ENCODE assay signal across 22 mouse cellular contexts in the genomic region with DNA sequence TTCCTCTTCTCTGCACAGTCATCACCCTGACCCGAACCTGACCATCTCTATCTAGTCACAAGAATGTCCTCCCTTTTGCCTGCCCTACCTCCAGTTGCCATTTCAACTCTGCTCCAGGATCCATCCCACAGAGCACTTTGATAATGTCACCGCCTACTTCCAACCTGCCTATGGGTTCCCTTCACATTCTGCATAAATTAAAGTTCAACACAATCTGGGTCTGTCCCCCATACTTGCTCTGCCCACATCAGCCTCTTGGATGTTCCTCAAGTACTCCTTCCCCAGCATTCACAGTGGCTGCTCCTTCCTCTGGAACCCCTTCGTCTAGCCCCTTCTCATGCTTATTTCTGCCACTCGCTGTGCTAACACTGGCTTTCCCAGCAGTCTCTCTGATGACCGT.
DNase-seq lines count a peak whose midpoint lies in the region; ATAC-seq lines count a peak whose summit lies in the region.
"Had no signal": no experiment of that assay in that cellular context is flagged by ENCODE, and none has a peak within 500 bp of the region (broad histone marks: within the 10 kb centered on the region; RNA-seq: fewer than 3 reads in every experiment).

No protein-coding gene starts in this region.

- ATAC-seq in frontal cortex, adult (ENCODE audit: low TSS enrichment), result peak; percentile 35; the same call in 1 of the 2 replicates
- ATAC-seq: activated CD4-positive, CD25-positive, alpha-beta regulatory T cell, adult 4 months; CD4-positive, CD25-positive, alpha-beta regulatory T cell, adult 4 months; forebrain, embryonic 14.5 days; forebrain, embryonic 16.5 days; Patski had no signal

- intact Hi-C loops in left cerebral cortex, postnatal 14 days (cut with DNase I), result no loop called here

- no peak for DNase-seq in frontal cortex, postnatal 25 days (ENCODE audit: low spot score in 2 of 2)
- peak; percentile 13 to 36 for DNase-seq in left cerebral cortex, adult 18-20 months (ENCODE audit: low spot score in 2 of 2)
- no peak for DNase-seq in left cerebral cortex, adult 11 months (ENCODE audit: low spot score)
- peak; percentile 37 to 40 for DNase-seq in left cerebral cortex, adult 9 months (ENCODE audit: low spot score in 2 of 2)
- no peak for DNase-seq in left cerebral cortex, postnatal 14 days (ENCODE audit: low spot score in 2 of 2)
- peak; percentile 71 for DNase-seq in brain, adult 2 months (ENCODE audit: low read depth, low spot score)
- no peak for DNase-seq in adrenal gland, postnatal 14 days
- DNase-seq: adrenal gland, adult 8-10 months; adrenal gland, postnatal 25 days; B cell, adult 2 months; cerebellum, adult 11-12 months; cerebellum, adult 2 months; cerebellum, adult 9-10 months; cerebellum, postnatal 10 days; cerebellum, postnatal 25 days; embryo, embryonic 11 days had no signal

Comparison
In these comparisons a context has a peak if more than half of its experiments do, and no peak if none do; other contexts are left out.
1. DNase-seq: peak in left cerebral cortex, adult 18-20 months (2 of 2), left cerebral cortex, adult 9 months (2 of 2) and brain, adult 2 months (single experiment); none in frontal cortex, postnatal 25 days (0 of 2), left cerebral cortex, adult 11 months (single experiment), left cerebral cortex, postnatal 14 days (0 of 2) and adrenal gland, postnatal 14 days (single experiment).